Mouse (Mus musculus) kidney, adult 2 months (tissue): ENCODE data around the gene Susd4. TPM values are rescaled to one million over a fixed set of nuclear protein-coding genes. Genes with fewer than 3 reads are reported as not detected.

Experiments
- DNase-seq: peaks from one replicate; pipeline ENCODE4 v3.0.0; 2021
- H3K27ac ChIP-seq: fragments of 200-500 bp; 2 replicates; pipeline ENCODE4 v1.5.1; 2012; ENCODE audit warnings: low read depth, low read length, control low read depth, inconsistent platforms; ENCODE audit not compliant: insufficient read depth
- H3K27me3 ChIP-seq: fragments of 200-500 bp; replicated peaks from 2 replicates; pipeline ENCODE4 v1.6.1; 2012; ENCODE audit warnings: mild to moderate bottlenecking, moderate library complexity, low read length, inconsistent platforms; ENCODE audit not compliant: control insufficient read depth, insufficient read depth
- H3K36me3 ChIP-seq: fragments of 200-500 bp; 2 replicates; pipeline ENCODE4 v1.6.1; 2012; ENCODE audit warnings: mild to moderate bottlenecking, moderate library complexity, low read length, inconsistent platforms; ENCODE audit not compliant: control insufficient read depth, insufficient read depth
- H3K4me1 ChIP-seq: fragments of 200-500 bp; 2 replicates; pipeline ENCODE4 v1.6.1; 2011; ENCODE audit warnings: low read length; ENCODE audit not compliant: control insufficient read depth, insufficient read depth
- H3K4me3 ChIP-seq: fragments of 200-500 bp; 2 replicates; pipeline ENCODE4 v1.5.1; 2011; ENCODE audit warnings: mild to moderate bottlenecking, low read depth, low read length, control low read depth; ENCODE audit not compliant: insufficient read depth
- CTCF ChIP-seq: fragments of 200-500 bp; conservative IDR thresholded peaks from 2 replicates; pipeline ENCODE4 v1.5.1; 2011; ENCODE audit warnings: low read depth, mild to moderate bottlenecking, control low read depth, low read length, moderate library complexity, mixed read lengths; ENCODE audit not compliant: insufficient read depth, insufficient read length
- POLR2A ChIP-seq: fragments of 200-500 bp; IDR thresholded peaks from one replicate; pipeline ENCODE4 v1.6.1; 2011; ENCODE audit warnings: low read depth, low read length, control low read depth
- WGBS: fragments of 180-500 bp; shearing (Covaris S2); methylation state at CpG from one replicate; pipeline ENCODE4 v1.1.7; 2018; 5-methylcytosine and 5-hydroxymethylcytosine counted together
- polyA plus RNA-seq: library from polyadenylated mRNA; depleted of rRNA; stranded (reverse); fragments of >200 nt; gene quantifications from 2 replicates; pipeline ENCODE4 v1.2.3, GENCODE M21; 2012

Susd4 gene
- polyA plus RNA-seq, 1 experiment: 6.7 TPM

DNA sequence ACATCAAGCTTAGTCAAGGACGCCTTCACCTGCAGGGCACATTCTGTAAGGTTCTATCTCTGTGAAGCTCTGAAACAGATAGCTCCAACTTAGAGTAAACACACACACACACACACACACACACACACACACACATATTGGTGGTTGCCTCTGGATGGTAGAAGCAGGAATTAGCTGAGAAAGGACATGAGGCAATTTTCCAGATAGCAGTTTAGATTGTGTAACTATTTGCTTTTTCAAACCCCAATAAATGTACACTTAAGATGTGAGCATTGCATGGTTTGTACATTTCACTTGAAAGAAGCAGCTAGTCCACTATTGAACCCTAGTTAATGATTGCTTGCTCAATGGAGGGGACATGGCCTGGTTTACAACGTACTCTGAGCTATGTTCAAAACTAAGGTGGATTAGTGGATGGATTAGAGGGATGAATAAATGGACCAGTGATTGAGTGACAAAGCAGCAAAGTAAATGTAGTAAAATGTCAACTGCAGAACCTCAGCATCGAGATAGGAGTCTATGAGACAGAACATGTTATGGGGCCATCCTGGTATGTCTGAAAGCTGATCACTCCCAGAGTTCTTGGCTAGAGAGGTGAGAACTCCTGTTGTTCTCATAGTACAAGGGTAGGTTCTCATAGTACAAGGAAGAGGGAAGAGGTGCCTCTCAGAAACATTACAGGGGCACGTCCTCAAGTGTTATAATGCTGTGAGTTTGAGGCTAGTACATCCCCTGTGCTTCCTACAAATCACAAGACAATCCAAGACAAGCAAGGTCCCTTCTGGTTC is 150.7 kb downstream of the Susd4 start:
- H3K36me3 ChIP-seq: no peaks in the 10 kb centered on the region
- peak; percentile 4 for DNase-seq
- no peak overlapping the region for H3K27ac ChIP-seq
- no peak overlapping the region for H3K4me3 ChIP-seq
- H3K4me1 ChIP-seq: no peaks in the 10 kb centered on the region
- no peak for TF ChIP-seq CTCF
- no peak for TF ChIP-seq POLR2A
- 75% methylated on average over 4 of the region's 4 CpGs for WGBS
- H3K27me3 ChIP-seq: no peaks in the 10 kb centered on the region

DNA sequence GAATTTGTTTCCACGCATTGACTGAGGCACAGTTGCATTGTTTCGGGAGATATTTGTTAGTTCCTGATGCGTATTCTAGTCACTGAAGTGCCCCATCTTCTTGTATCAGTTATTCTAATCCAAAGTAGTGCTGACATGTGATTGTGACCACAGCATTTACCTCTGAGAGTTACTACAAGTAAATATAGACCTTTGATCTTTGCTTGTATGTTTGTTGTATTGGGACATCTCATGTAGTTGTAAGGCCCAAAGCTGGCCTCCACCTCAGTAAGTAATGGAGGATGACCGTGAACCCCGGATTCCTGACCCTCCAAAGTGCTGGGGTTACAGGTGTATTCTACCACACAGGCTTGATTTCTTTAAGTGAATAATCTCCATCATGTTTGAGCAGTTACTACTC is 152.5 kb downstream of the Susd4 start:
- TF ChIP-seq POLR2A (no peak), CTCF (no peak)
- Histone ChIP-seq H3K4me3 (no peak overlapping the region), H3K36me3 (no peaks in the 10 kb centered on the region), H3K27me3 (no peaks in the 10 kb centered on the region), H3K4me1 (no peaks in the 10 kb centered on the region), H3K27ac (no peak overlapping the region)
- DNase-seq: no peak
- 98% methylated on average over 5 of the region's 5 CpGs for WGBS

DNA sequence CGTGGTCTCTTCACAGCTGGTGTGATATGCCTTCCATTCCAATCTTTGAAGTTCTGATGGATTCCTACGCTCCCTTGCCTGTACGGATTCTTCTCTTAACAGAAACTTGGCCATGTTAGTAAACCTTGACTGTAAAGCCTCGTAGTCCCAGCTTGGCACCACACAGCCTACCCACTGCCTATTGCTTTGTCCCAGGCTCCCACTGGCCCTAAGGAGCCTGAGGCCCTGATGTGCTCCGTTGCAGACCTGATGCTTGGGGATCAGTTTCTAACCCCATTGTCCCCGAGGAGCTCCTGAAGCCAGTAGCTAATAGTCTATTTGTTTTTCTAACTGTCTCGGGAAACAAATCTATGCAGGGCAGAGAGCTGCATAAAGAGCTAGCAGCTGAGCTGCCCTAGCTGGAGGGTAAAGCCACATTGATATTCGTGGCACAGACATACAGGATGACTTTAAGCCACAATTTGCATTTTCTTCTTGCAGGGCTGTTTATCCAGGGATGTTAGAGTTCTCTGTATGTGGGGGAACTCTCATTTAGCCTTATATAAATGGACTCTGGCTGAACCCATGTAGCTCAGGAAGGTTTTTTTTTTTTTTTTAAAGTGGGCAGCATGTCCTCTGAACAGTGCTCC is 155.2 kb downstream of the Susd4 start:
- TF ChIP-seq CTCF (no peak), POLR2A (no peak)
- Histone ChIP-seq H3K27me3 (no peaks in the 10 kb centered on the region), H3K4me1 (no peaks in the 10 kb centered on the region), H3K27ac (no peak overlapping the region), H3K36me3 (no peaks in the 10 kb centered on the region), H3K4me3 (no peak overlapping the region)
- 61% methylated on average over 8 of the region's 8 CpGs for WGBS
- no peak for DNase-seq

DNA sequence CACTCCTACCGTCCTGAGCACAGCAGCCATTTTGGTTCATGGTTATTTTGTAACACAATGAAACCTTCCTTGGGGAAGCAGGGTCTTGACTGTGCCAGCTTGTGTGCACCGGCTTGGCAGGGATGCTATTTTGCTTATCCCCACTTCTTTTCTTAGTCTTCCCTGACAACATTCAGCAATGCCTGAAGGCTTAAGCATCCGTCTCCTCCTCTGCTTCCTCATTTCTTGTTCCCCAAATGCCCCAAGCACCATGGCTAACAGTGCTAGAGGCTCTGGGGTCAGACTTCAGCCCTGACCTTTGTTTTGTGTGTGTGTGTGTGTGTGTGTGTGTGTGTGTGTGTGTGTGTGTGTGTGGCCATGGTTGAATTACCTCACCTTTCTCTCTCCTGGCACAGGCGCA is 159.2 kb downstream of the Susd4 start:
- no peak for DNase-seq
- no peak overlapping the region for H3K27ac ChIP-seq
- H3K4me1 ChIP-seq: no peaks in the 10 kb centered on the region
- TF ChIP-seq CTCF (no peak), POLR2A (no peak)
- no peaks in the 10 kb centered on the region; the same call in 1 of the 2 replicates for H3K27me3 ChIP-seq
- 72% methylated on average over 4 of the region's 4 CpGs for WGBS
- H3K36me3 ChIP-seq: no peaks in the 10 kb centered on the region
- no peak overlapping the region for H3K4me3 ChIP-seq

DNA sequence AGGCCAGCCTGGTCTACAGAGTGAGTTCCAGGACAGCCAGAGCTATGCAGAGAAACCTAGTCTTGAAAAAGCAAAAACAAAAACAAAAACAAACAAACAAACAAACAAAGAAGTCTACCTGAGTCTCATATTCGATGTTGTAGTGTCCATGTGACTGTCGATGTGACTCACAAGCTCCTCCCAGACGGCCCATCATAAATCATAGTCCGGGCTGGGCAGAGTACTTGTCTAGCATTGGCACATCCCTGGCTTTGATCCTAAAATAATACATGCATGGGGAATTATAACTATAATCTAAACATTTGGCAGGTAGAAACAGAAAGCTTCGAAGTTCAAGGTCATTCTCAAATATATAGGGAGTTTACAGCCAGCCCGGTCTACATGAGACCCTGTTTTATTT is 162.8 kb downstream of the Susd4 start:
- no peak overlapping the region for H3K27ac ChIP-seq
- TF ChIP-seq POLR2A: no peak
- no peak for TF ChIP-seq CTCF
- H3K36me3 ChIP-seq: no peaks in the 10 kb centered on the region
- 79% methylated on average over 6 of the region's 6 CpGs for WGBS
- no peak for DNase-seq
- no peaks in the 10 kb centered on the region for H3K4me1 ChIP-seq
- no peaks in the 10 kb centered on the region; the same call in 1 of the 2 replicates for H3K27me3 ChIP-seq
- H3K4me3 ChIP-seq: no peak overlapping the region

DNA sequence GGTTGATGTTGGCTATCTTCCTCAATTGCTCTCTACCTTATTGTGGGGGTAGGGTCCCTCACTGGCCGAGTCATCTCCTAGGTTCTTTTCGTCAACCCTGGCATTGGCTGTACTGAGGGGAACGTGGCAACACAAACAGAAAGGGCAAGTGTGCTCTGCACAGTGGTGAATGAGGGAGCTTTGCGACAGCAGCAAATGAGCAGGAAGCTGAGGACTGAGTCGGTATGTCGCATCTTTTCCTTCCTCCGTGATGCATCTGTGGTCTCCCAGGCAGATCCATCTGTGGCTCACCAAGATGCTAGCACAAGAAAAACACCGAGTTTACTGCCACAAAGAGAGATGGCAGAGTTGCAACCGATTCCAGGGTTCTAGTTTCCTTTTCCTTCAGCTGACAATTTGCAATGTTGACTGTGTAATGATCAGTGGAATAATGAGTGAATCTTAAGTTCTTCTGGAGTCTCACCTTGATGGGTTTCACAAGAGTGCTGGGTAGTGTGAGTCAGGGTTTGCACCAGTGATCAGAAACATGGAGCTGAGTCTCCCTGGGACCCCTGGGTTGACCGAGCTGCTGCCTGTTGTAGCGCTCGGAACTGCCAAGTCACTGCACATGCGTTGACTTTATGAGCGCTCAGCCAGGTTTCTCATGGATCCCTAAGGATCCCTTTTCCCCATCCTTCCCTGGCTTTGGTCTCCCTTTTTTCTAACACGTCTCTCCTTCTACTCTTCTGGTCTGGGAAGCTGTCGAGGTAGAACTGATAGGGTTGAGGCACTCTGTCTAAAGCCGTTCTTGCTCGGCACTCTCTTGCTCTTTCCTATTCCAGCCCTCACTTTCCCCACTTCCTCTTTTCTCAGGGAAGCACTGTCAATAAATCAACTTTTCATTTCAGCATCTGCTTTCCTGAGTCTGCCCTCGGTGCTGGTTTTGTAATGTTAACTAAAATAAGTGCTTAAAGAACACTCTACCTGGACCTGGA is 164.5 kb downstream of the Susd4 start:
- no peak overlapping the region for H3K4me3 ChIP-seq
- no peaks in the 10 kb centered on the region for H3K36me3 ChIP-seq
- no peak for TF ChIP-seq POLR2A
- no peak for TF ChIP-seq CTCF
- no peaks in the 10 kb centered on the region; the same call in 1 of the 2 replicates for H3K27me3 ChIP-seq
- DNase-seq: no peak
- H3K4me1 ChIP-seq: no peaks in the 10 kb centered on the region
- no peak overlapping the region for H3K27ac ChIP-seq
- WGBS: 65% methylated on average over 19 of the region's 19 CpGs

DNA sequence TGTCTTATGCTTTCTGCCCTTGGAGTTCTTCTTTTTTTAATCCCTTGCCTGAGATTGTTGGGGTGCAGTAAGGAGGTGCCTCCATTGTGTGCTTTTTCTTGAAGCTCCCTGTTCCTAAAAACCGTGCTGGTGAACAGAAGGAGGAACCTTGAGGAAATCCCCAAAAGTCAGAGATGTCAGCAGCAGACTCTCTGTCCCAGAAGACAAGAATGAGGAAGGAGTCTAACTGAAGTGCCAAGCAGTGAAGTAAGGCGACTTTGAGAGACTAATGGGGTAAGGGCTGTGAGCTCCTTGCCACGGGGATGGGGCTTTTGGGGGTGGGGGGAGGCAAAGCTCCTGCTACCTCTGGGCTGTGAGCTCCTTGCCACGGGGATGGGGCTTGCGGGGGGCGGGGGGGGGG is 171.8 kb downstream of the Susd4 start:
- no peak for TF ChIP-seq CTCF
- no peak for TF ChIP-seq POLR2A
- Histone ChIP-seq H3K36me3 (no peaks in the 10 kb centered on the region), H3K27me3 (no peaks in the 10 kb centered on the region), H3K4me1 (no peaks in the 10 kb centered on the region), H3K27ac (no peak overlapping the region), H3K4me3 (no peak overlapping the region)
- WGBS: 46% methylated on average over 6 of the region's 6 CpGs
- no peak for DNase-seq
